Mouse (Mus musculus) ES-E14 (cell line): ENCODE results near the gene Drg2. TPM values are rescaled to one million over a fixed set of nuclear protein-coding genes. Genes with fewer than 3 reads are reported as not detected.

ENCODE experiments used
- DNase-seq: peaks from one replicate; pipeline ENCODE4 v3.0.0-alpha.2; 2013; ENCODE audit warnings: low read depth, low spot score
- H3K27ac ChIP-seq: 2 replicates; pipeline ENCODE4 v1.5.1; 2012; ENCODE audit warnings: low read depth, mild to moderate bottlenecking, low read length, moderate library complexity, mixed read lengths; ENCODE audit not compliant: poor library complexity, insufficient read depth, severe bottlenecking
- H3K36me3 ChIP-seq: 2 replicates; pipeline ENCODE4 v1.6.1; 2012; ENCODE audit warnings: mild to moderate bottlenecking, low read length, moderate library complexity, mixed read lengths; ENCODE audit not compliant: control insufficient read depth, poor library complexity, insufficient read depth, severe bottlenecking
- H3K4me1 ChIP-seq, 2 experiments: fragments of 150-350 bp in 1 of 2; sonication (generic) in 1 of 2; 2 replicates each; pipeline ENCODE4 v1.6.1; 2012; ENCODE audit warnings: low read length in 2 of 2, mild to moderate bottlenecking in 1 of 2, mixed read lengths in 1 of 2; ENCODE audit not compliant: control insufficient read depth in 2 of 2, insufficient read depth in 2 of 2, poor library complexity in 1 of 2
- H3K4me3 ChIP-seq, 2 experiments: fragments of 150-350 bp in 1 of 2; sonication (generic) in 1 of 2; 2 replicates each; pipeline ENCODE4 v1.5.1; 2012; ENCODE audit warnings: low read length in 2 of 2, low read depth in 1 of 2, mild to moderate bottlenecking in 1 of 2, mixed read lengths in 1 of 2; ENCODE audit not compliant: insufficient read depth in 1 of 2, poor library complexity in 1 of 2, severe bottlenecking in 1 of 2
- H3K9ac ChIP-seq: 2 replicates; pipeline ENCODE4 v1.6.1; 2012; ENCODE audit warnings: low read depth, mild to moderate bottlenecking, low read length, mixed read lengths; ENCODE audit not compliant: poor library complexity, insufficient read depth, severe bottlenecking
- H3K9me3 ChIP-seq: fragments of 150-350 bp; sonication (generic); 2 replicates; pipeline ENCODE4 v1.6.1; 2012; ENCODE audit warnings: low read depth, mild to moderate bottlenecking, low read length; ENCODE audit not compliant: control insufficient read depth, insufficient read depth
- CHD2 ChIP-seq: IDR thresholded peaks from 2 replicates; pipeline ENCODE4 v1.6.1; 2014; ENCODE audit warnings: mild to moderate bottlenecking, low read depth, low read length, inconsistent platforms
- HCFC1 ChIP-seq: IDR thresholded peaks from 2 replicates; pipeline ENCODE4 v1.6.1; 2012; ENCODE audit warnings: low read length, inconsistent platforms, borderline replicate concordance; ENCODE audit not compliant: insufficient read depth
- MAFK ChIP-seq: IDR thresholded peaks from 2 replicates; pipeline ENCODE4 v1.6.1; 2014; ENCODE audit warnings: mild to moderate bottlenecking, low read depth, low read length, inconsistent platforms; ENCODE audit not compliant: insufficient read depth
- ZC3H11A ChIP-seq: IDR thresholded peaks from 2 replicates; pipeline ENCODE4 v1.6.1; 2012; ENCODE audit warnings: low read depth, mild to moderate bottlenecking, inconsistent platforms, low read length, borderline replicate concordance
- ZNF384 ChIP-seq: IDR thresholded peaks from 2 replicates; pipeline ENCODE4 v1.6.1; 2012; ENCODE audit warnings: low read depth, low read length, inconsistent platforms
- in situ Hi-C, 2 experiments: fragments of 600-800 bp; cut with MboI; formaldehyde crosslinking; loops; one replicate each; pipeline ENCODE4 v1.15.1; 2025; ENCODE audit warnings: low sequenced_read_pairs in 2 of 2, inconsistent platforms in 1 of 2; ENCODE audit not compliant: unreplicated experiment in 2 of 2
- total RNA-seq: library from RNA; depleted of rRNA; stranded (reverse); fragments of 300-350 nt; gene quantifications from 2 replicates; pipeline ENCODE4 v1.2.3, GENCODE M21; 2012; rRNA removed

Gene Drg2
- total RNA-seq, 1 experiment: 96.7 TPM

DNA sequence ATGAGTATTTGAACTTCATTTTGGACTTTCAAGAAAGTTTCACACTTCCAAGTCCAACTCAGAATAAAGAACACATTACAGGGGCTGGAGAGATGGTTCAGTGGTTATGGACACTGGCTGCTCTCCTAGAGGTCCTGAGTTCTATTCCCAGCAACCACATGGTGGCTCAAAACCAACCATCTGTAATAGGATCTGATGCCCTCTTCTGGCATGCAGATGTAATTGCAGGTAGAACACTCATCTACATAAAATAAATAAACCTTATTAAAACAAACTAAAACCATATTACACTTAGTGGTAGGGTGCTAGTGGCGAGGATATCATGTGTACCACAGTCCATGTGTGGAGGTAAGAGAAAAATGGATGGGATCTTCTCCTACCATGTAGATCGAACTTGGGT lies 58.1 kb downstream of the Drg2 start:
- H3K4me3 ChIP-seq: no peak overlapping the region
- no peaks in the 10 kb centered on the region for H3K9me3 ChIP-seq
- H3K4me1 ChIP-seq: peaks cover 0 to 8% of the 10 kb centered on the region in 2 experiments; a peak in 1 of 4 replicates
- TF ChIP-seq ZNF384 (no peak), MAFK (no peak), CHD2 (no peak), HCFC1 (no peak), ZC3H11A (no peak)
- H3K9ac ChIP-seq: no peak overlapping the region
- no peak overlapping the region for H3K27ac ChIP-seq
- H3K36me3 ChIP-seq: no peaks in the 10 kb centered on the region
- no peak for DNase-seq
- in situ Hi-C loops: no loop called here

DNA sequence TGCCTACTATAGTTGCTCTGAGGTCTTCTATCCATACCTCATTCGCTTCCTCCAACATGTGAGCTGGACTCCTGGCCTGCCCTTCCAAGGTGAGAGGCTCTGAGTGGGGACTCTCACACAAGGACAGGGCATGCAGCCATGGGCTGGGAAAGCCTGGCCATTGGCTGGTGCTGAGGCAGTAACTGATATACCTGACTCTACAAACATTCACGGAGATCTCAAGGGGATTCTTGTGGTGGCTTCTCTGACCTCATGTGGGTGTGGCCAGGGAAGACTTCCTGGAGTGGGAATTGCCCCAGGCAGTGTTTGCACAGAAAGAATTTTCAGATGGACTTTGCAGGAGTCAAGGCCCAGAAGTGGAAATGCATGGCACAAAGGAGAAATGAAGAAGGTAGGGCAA lies 60.5 kb downstream of the Drg2 start:
- no peak overlapping the region for H3K4me3 ChIP-seq
- in situ Hi-C loops: no loop called here
- no peak overlapping the region for H3K9ac ChIP-seq
- no peak overlapping the region for H3K27ac ChIP-seq
- peaks cover 0 to 4% of the 10 kb centered on the region in 2 experiments; a peak in 1 of 4 replicates for H3K4me1 ChIP-seq
- no peak for TF ChIP-seq HCFC1
- TF ChIP-seq CHD2: no peak
- no peak for TF ChIP-seq MAFK
- TF ChIP-seq ZNF384: no peak
- TF ChIP-seq ZC3H11A: no peak
- H3K36me3 ChIP-seq: no peaks in the 10 kb centered on the region
- no peaks in the 10 kb centered on the region for H3K9me3 ChIP-seq
- no peak for DNase-seq

DNA sequence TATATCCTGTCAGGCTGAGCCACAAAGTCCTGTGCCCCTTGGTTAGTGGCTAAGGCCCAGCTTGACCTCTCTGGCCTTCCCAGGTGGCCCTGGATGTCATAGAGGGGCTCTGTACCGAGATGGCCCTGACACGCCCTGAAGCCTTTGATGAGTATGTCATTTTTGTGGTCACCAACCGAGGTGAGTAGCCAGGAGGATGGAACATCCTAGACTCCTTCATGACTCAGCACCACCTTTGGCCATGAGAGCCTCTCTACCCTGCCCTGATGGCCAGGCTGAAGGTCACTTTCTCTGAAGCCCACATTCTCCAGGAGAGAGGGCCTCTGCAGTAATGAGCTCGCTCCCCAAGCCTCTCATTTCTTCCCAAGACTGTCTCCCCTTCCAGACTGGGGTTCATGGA lies 63.9 kb downstream of the Drg2 start:
- H3K36me3 ChIP-seq: no peaks in the 10 kb centered on the region
- no peak for DNase-seq
- in situ Hi-C loops: no loop called here
- no peak for TF ChIP-seq ZC3H11A
- no peak for TF ChIP-seq CHD2
- no peak for TF ChIP-seq ZNF384
- TF ChIP-seq HCFC1: no peak
- TF ChIP-seq MAFK: no peak
- H3K4me1 ChIP-seq: no peaks in the 10 kb centered on the region
- H3K4me3 ChIP-seq: no peak overlapping the region
- no peak overlapping the region for H3K9ac ChIP-seq
- no peaks in the 10 kb centered on the region for H3K9me3 ChIP-seq
- H3K27ac ChIP-seq: no peak overlapping the region

Other genes with a start within 250 kb of the Drg2 start
- 136 and 236 TPM in 2 replicates for gene Srebf1, start 232.0 kb upstream of the Drg2 start, total RNA-seq
- gene Tom1l2, start 101.7 kb upstream of the Drg2 start, total RNA-seq: 9.3 and 10.4 TPM in 2 replicates
- gene Drc3, start 101.3 kb upstream of the Drg2 start, total RNA-seq: 1.9 and 2.0 TPM in 2 replicates
- gene Gid4, start 37.4 kb upstream of the Drg2 start, total RNA-seq: 19.6 and 19.7 TPM in 2 replicates
- gene Atpaf2, start 36.1 kb upstream of the Drg2 start, total RNA-seq: 32.5 and 34.3 TPM in 2 replicates
- gene Myo15, start 14.7 kb downstream of the Drg2 start, total RNA-seq: 0.31 and 0.42 TPM in 2 replicates
- gene Alkbh5, start 81.8 kb downstream of the Drg2 start, total RNA-seq: 23.4 and 27.6 TPM in 2 replicates
- gene Llgl1, start 245.1 kb downstream of the Drg2 start, total RNA-seq: 25.5 and 33.0 TPM in 2 replicates